Mouse (Mus musculus): Measurements from ENCODE around the gene Col4a1. TPM values are rescaled to one million over a fixed set of nuclear protein-coding genes. Genes with fewer than 3 reads are reported as not detected.

The Col4a1 gene
- polyA plus RNA-seq, 1 experiment from 2014 or later: 68.6 TPM

- H3K9me3 ChIP-seq (ENCODE audit: control insufficient read depth, low read length): no peaks in the 10 kb centered on the region
- 87% methylated on average over 8 of the region's 8 CpGs for WGBS
- H3K4me1 ChIP-seq (ENCODE audit: control insufficient read depth, insufficient read depth, low read depth, low read length): no peaks in the 10 kb centered on the region
Measured at GRCm38 (mm10) chr8:11297141-11297838, 15.3 kb downstream of the Col4a1 start.

GRCm38 (mm10) chr8:11296282-11296943 lies 16.2 kb downstream of the Col4a1 start:
- ATAC-seq: no peak
- 85% methylated on average over 10 of the region's 10 CpGs for WGBS

More at GRCm38 (mm10) chr8:11297141-11297838, 15.3 kb downstream of the Col4a1 start:
- H3K36me3 ChIP-seq (ENCODE audit: control insufficient read depth, insufficient read depth, low read length): no peaks in the 10 kb centered on the region
- H3K9ac ChIP-seq (ENCODE audit: low read depth, low read length): no peak overlapping the region
- no peak for ATAC-seq
- no peak overlapping the region for H3K4me2 ChIP-seq (ENCODE audit: low read length)
- H3K27ac ChIP-seq (ENCODE audit: low read depth, low read length): no peak overlapping the region
- no peak overlapping the region for H3K4me3 ChIP-seq (ENCODE audit: low read length)
- H3K27me3 ChIP-seq (replicated peaks; ENCODE audit: control insufficient read depth, insufficient read depth, low read length): no peaks in the 10 kb centered on the region

DNA sequence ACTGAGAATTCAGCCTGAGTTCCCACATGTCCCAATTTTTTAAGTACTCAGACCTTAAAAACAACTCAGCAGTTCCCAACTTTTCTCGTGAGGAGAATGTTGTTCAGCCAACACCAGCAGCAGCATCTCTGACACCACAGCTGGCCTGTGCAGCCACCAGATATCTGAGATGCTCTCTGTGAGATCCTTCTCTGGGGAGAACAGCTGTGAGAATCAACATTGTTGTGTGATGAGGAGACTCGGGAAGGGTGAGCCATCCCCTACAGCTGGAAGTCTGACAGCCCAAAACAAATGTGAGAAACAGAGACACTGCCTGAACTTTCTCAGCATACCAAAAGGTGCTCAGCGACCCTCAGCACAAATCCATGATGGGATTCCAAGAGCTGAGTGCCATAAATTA lies 20.0 kb downstream of the Col4a1 start:
- Histone ChIP-seq H3K27ac (ENCODE audit: low read depth, low read length) (no peak overlapping the region), H3K9me3 (ENCODE audit: control insufficient read depth, low read length) (no peaks in the 10 kb centered on the region), H3K36me3 (ENCODE audit: control insufficient read depth, insufficient read depth, low read length) (no peaks in the 10 kb centered on the region), H3K4me1 (ENCODE audit: control insufficient read depth, insufficient read depth, low read depth, low read length) (no peaks in the 10 kb centered on the region; the same call in 1 of the 2 replicates), H3K9ac (ENCODE audit: low read depth, low read length) (no peak overlapping the region), H3K27me3 (replicated peaks; ENCODE audit: control insufficient read depth, insufficient read depth, low read length) (no peaks in the 10 kb centered on the region), H3K4me3 (ENCODE audit: low read length) (no peak overlapping the region), H3K4me2 (ENCODE audit: low read length) (no peak overlapping the region)
- WGBS: 59% methylated on average over 3 of the region's 3 CpGs
- ATAC-seq: no peak

More at GRCm38 (mm10) chr8:11296282-11296943, 16.2 kb downstream of the Col4a1 start:
- Histone ChIP-seq H3K27me3 (replicated peaks; ENCODE audit: control insufficient read depth, insufficient read depth, low read length) (no peaks in the 10 kb centered on the region), H3K36me3 (ENCODE audit: control insufficient read depth, insufficient read depth, low read length) (no peaks in the 10 kb centered on the region), H3K4me2 (ENCODE audit: low read length) (no peak overlapping the region), H3K27ac (ENCODE audit: low read depth, low read length) (no peak overlapping the region), H3K4me1 (ENCODE audit: control insufficient read depth, insufficient read depth, low read depth, low read length) (no peaks in the 10 kb centered on the region), H3K9me3 (ENCODE audit: control insufficient read depth, low read length) (no peaks in the 10 kb centered on the region), H3K9ac (ENCODE audit: low read depth, low read length) (no peak overlapping the region), H3K4me3 (ENCODE audit: low read length) (no peak overlapping the region)

DNA sequence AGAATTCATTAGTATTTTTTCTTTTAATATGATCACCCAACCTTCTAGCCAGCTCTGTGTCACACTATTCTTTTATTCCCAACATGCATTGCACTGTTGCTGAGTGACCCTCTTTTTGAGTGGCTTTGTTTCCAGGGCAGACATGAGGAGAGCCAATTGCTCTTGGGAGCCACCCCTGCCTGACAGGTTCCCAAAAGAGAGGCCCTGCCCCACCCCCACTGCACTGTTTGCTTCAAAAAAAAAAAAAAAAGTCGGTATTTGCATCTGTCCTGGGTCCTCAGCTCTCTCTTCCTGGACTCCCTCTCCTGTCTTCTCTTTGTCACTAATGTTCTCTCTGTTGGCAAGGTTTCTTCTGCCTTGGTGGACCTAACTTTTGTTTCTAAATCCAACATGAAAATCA lies 22.1 kb downstream of the Col4a1 start:
- Histone ChIP-seq H3K9ac (ENCODE audit: low read depth, low read length) (no peak overlapping the region), H3K4me3 (ENCODE audit: low read length) (no peak overlapping the region), H3K36me3 (ENCODE audit: control insufficient read depth, insufficient read depth, low read length) (no peaks in the 10 kb centered on the region), H3K27me3 (replicated peaks; ENCODE audit: control insufficient read depth, insufficient read depth, low read length) (no peaks in the 10 kb centered on the region), H3K4me1 (ENCODE audit: control insufficient read depth, insufficient read depth, low read depth, low read length) (no peaks in the 10 kb centered on the region; the same call in 1 of the 2 replicates), H3K4me2 (ENCODE audit: low read length) (no peak overlapping the region), H3K27ac (ENCODE audit: low read depth, low read length) (no peak overlapping the region), H3K9me3 (ENCODE audit: control insufficient read depth, low read length) (no peaks in the 10 kb centered on the region)
- WGBS: 0% methylated on average over 1 of the region's 1 CpGs
- no peak for ATAC-seq

DNA sequence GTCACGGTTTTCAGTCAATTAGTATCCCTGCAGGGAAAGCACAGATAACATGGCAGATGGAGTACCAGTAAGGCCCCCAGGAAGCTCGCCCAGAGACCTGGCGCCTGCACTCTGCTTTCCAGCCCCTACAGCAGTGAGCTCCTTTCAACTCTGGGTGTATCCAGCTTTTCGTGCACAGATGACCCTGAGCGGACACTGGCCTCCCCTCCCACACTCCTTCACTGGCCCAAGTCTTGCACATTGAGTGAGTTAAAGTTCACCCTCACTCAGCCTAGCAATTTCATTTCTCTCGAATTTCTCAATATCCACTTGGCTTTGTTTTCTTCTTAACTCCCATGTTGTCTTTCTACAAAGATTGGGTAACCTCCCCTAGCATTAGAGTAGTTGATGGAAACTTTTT lies 24.3 kb downstream of the Col4a1 start:
- H3K4me2 ChIP-seq (ENCODE audit: low read length): no peak overlapping the region
- no peak for ATAC-seq
- 47% methylated on average over 6 of the region's 6 CpGs for WGBS

DNA sequence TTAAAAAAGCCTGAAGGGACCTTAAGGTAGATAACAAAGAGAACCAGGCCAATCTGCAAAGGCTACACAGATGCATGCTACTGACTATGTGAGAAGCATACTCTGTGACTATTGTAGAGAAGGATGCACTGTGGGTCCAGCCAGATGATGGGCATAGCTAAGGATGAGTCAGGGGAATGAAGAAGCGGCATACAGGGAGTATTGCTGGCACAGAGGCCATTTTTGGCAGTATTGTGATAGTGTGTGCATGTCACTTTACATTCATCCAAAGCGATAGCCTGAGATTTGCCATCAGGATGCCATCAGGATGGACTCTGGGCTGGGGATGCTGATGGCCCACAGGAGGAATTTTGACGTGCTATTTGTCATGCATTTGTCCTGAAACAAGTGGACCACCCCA lies 25.5 kb downstream of the Col4a1 start:
- 53% methylated on average over 3 of the region's 3 CpGs for WGBS
- no peak for ATAC-seq
- no peaks in the 10 kb centered on the region; the same call in 1 of the 2 replicates for H3K4me1 ChIP-seq (ENCODE audit: control insufficient read depth, insufficient read depth, low read depth, low read length)
- no peaks in the 10 kb centered on the region for H3K27me3 ChIP-seq (replicated peaks; ENCODE audit: control insufficient read depth, insufficient read depth, low read length)
- no peak overlapping the region for H3K4me3 ChIP-seq (ENCODE audit: low read length)
- no peaks in the 10 kb centered on the region for H3K9me3 ChIP-seq (ENCODE audit: control insufficient read depth, low read length)
- H3K9ac ChIP-seq (ENCODE audit: low read depth, low read length): no peak overlapping the region
- no peak overlapping the region for H3K4me2 ChIP-seq (ENCODE audit: low read length)
- no peak overlapping the region for H3K27ac ChIP-seq (ENCODE audit: low read depth, low read length)
- H3K36me3 ChIP-seq (ENCODE audit: control insufficient read depth, insufficient read depth, low read length): no peaks in the 10 kb centered on the region

More for the DNA sequence above, 24.3 kb downstream of the Col4a1 start:
- Histone ChIP-seq H3K27ac (ENCODE audit: low read depth, low read length) (no peak overlapping the region), H3K9me3 (ENCODE audit: control insufficient read depth, low read length) (no peaks in the 10 kb centered on the region), H3K4me3 (ENCODE audit: low read length) (no peak overlapping the region), H3K27me3 (replicated peaks; ENCODE audit: control insufficient read depth, insufficient read depth, low read length) (no peaks in the 10 kb centered on the region), H3K4me1 (ENCODE audit: control insufficient read depth, insufficient read depth, low read depth, low read length) (no peaks in the 10 kb centered on the region; the same call in 1 of the 2 replicates), H3K9ac (ENCODE audit: low read depth, low read length) (no peak overlapping the region), H3K36me3 (ENCODE audit: control insufficient read depth, insufficient read depth, low read length) (no peaks in the 10 kb centered on the region)

- Histone ChIP-seq H3K4me3 (ENCODE audit: low read length) (no peak overlapping the region), H3K4me1 (ENCODE audit: control insufficient read depth, insufficient read depth, low read depth, low read length) (no peaks in the 10 kb centered on the region; the same call in 1 of the 2 replicates), H3K36me3 (ENCODE audit: control insufficient read depth, insufficient read depth, low read length) (no peaks in the 10 kb centered on the region), H3K27ac (ENCODE audit: low read depth, low read length) (no peak overlapping the region), H3K4me2 (ENCODE audit: low read length) (no peak overlapping the region), H3K9me3 (ENCODE audit: control insufficient read depth, low read length) (no peaks in the 10 kb centered on the region), H3K9ac (ENCODE audit: low read depth, low read length) (no peak overlapping the region), H3K27me3 (replicated peaks; ENCODE audit: control insufficient read depth, insufficient read depth, low read length) (no peaks in the 10 kb centered on the region)
- WGBS: 86% methylated on average over 4 of the region's 4 CpGs
- ATAC-seq: no peak
Measured at GRCm38 (mm10) chr8:11285437-11285836, 27.2 kb downstream of the Col4a1 start.

DNA sequence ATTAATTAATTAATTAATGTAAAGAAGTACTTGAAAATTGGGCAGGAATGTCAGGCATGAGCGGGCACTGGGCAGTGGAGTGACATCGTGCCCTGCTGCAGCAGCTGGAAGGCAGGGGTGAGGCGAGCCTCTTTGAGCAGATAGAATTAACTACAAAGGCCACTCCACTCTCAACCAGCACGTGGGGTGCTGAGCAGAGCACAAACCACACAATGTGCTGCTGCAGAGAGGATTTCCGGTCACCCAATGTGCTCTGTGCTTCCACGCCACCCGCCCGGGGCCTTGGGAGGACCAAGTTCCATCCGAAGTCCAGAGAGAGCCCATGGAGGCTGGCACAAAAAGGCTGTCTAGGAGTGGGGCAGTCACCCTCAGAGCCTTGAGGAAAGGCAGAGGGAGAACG lies 29.4 kb downstream of the Col4a1 start:
- Histone ChIP-seq H3K9me3 (ENCODE audit: control insufficient read depth, low read length) (no peaks in the 10 kb centered on the region), H3K27me3 (replicated peaks; ENCODE audit: control insufficient read depth, insufficient read depth, low read length) (no peaks in the 10 kb centered on the region), H3K36me3 (ENCODE audit: control insufficient read depth, insufficient read depth, low read length) (no peaks in the 10 kb centered on the region), H3K4me1 (ENCODE audit: control insufficient read depth, insufficient read depth, low read depth, low read length) (peaks cover 5% of the 10 kb centered on the region), H3K4me2 (ENCODE audit: low read length) (no peak overlapping the region), H3K9ac (ENCODE audit: low read depth, low read length) (no peak overlapping the region), H3K27ac (ENCODE audit: low read depth, low read length) (no peak overlapping the region), H3K4me3 (ENCODE audit: low read length) (no peak overlapping the region)
- 47% methylated on average over 10 of the region's 10 CpGs for WGBS
- ATAC-seq: no peak

DNA sequence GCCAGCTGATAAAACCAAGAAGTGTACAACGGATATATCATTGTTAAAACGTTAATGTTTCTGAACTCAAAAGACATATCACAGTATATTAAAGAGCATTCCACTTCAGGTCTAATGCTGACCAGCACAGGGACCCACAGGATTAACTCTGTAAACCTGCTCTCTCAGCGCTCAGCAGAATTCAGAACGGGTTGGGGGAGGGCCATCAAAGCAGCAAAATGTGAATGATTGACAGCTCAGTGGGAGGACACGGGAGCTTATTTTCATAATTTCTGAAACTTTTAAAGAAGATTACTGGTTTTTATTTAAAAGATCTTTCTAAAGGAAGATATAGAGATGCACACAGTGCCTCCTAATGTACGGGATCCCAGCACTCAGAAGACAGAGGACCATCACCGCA lies 29.9 kb downstream of the Col4a1 start:
- no peak overlapping the region for H3K9ac ChIP-seq (ENCODE audit: low read depth, low read length)
- H3K27me3 ChIP-seq (replicated peaks; ENCODE audit: control insufficient read depth, insufficient read depth, low read length): no peaks in the 10 kb centered on the region
- no peak overlapping the region for H3K4me3 ChIP-seq (ENCODE audit: low read length)
- 77% methylated on average over 7 of the region's 7 CpGs for WGBS
- no peaks in the 10 kb centered on the region for H3K36me3 ChIP-seq (ENCODE audit: control insufficient read depth, insufficient read depth, low read length)
- no peak overlapping the region for H3K27ac ChIP-seq (ENCODE audit: low read depth, low read length)
- peaks cover 9% of the 10 kb centered on the region for H3K4me1 ChIP-seq (ENCODE audit: control insufficient read depth, insufficient read depth, low read depth, low read length)
- no peaks in the 10 kb centered on the region for H3K9me3 ChIP-seq (ENCODE audit: control insufficient read depth, low read length)
- no peak overlapping the region for H3K4me2 ChIP-seq (ENCODE audit: low read length)
- no peak for ATAC-seq

Data from hindbrain, embryonic 16.5 days (tissue).